Comparison of ENCODE assay signal across 18 mouse cellular contexts in the genomic region with DNA sequence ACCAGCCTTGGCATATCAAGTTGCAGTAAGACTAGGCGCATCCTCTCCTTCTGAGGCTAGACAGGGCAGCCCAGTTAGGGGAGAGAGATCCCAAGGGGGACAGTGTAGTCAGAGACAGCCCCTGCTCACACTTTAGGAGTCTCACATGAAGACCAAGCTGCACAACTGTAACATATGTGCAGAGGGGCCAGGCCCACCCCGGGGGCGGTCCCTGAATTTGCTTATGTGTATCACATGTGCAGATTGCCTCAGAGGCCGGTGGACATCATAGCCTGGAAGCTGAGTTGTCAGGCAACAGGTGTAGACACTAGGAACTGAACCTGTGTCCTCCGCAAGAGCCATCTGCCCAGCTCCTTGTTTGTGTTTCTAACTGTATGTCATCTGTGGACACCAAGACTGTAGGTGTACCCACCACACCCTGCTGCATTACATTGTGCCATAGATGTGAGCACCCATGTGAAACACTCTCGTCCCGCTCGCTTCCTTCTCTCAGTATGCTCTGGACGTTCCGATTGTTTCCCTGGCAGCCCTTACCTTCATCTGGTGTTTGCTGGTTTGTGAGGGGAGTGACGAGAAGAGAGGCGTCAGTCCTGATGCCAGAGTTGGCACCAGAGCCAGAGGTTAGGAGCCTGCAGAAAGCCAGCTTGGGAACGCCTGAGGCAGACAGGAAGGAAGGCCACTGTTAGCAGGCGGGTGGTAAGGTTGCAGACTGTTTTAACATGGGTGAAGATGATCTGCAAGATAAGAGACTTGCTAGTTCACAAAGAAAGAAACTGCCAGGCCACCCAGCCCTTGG. TPM values are rescaled to one million over a fixed set of nuclear protein-coding genes. Genes with fewer than 3 reads are reported as not detected.
"Had no signal": no experiment of that assay in that cellular context is flagged by ENCODE, and none has a peak within 500 bp of the region (broad histone marks: within the 10 kb centered on the region; RNA-seq: fewer than 3 reads in every experiment).

No protein-coding gene starts in this region.

- DNase-seq: kidney, adult 8-10 months; kidney, postnatal 25 days; left cerebral cortex, postnatal 4 days; right cerebral cortex, adult 18-20 months; right cerebral cortex, postnatal 25 days; thymus, postnatal 4 days had no signal

- H3K9ac ChIP-seq: limb, embryonic 13.5 days; liver, embryonic 15.5 days; midbrain, embryonic 13.5 days; neural tube, embryonic 15.5 days had no signal

- H3K27ac ChIP-seq: limb, embryonic 13.5 days; liver, embryonic 15.5 days; midbrain, embryonic 13.5 days; neural tube, embryonic 15.5 days had no signal

- H3K4me3 ChIP-seq: limb, embryonic 13.5 days; liver, embryonic 15.5 days; midbrain, embryonic 13.5 days; neural tube, embryonic 15.5 days had no signal

- ATAC-seq: intestine, embryonic 16.5 days; midbrain, embryonic 13.5 days had no signal

- H3K9me3 ChIP-seq: limb, embryonic 13.5 days; liver, embryonic 15.5 days; midbrain, embryonic 13.5 days; neural tube, embryonic 15.5 days had no signal

- H3K27me3 ChIP-seq: limb, embryonic 13.5 days; liver, embryonic 15.5 days; midbrain, embryonic 13.5 days; neural tube, embryonic 15.5 days had no signal

- H3K4me2 ChIP-seq: limb, embryonic 13.5 days; liver, embryonic 15.5 days; midbrain, embryonic 13.5 days; neural tube, embryonic 15.5 days had no signal

RNA-seq across cellular contexts. Expression of a gene that starts 7.2 kb away (rescaled TPM):
- polyA plus RNA-seq: midbrain, postnatal 0 days; neural tube, embryonic 15.5 days had no signal

RNA-seq across cellular contexts. Expression of a gene that starts 15.5 kb away (rescaled TPM):
- polyA plus RNA-seq: intestine, embryonic 16.5 days; limb, embryonic 13.5 days; liver, adult 2 months; liver, embryonic 15.5 days; lung, embryonic 16.5 days; midbrain, embryonic 13.5 days; midbrain, postnatal 0 days; neural tube, embryonic 11.5 days; neural tube, embryonic 15.5 days; small intestine, adult 2 months; stomach, embryonic 16.5 days; thymus, postnatal 0 days had no signal

RNA-seq across cellular contexts. Expression of a gene that starts 15.9 kb away (rescaled TPM):
- polyA plus RNA-seq: midbrain, postnatal 0 days had no signal
